Mouse (Mus musculus) hindbrain, embryonic 16.5 days (tissue): Measurements from ENCODE around the gene Mlxipl. TPM values are rescaled to one million over a fixed set of nuclear protein-coding genes. Genes with fewer than 3 reads are reported as not detected.
A peak's percentile ranks its signal among the peaks of the same experiment; 100 is the strongest.

ENCODE experiments used
- ATAC-seq: fragments of 200-750 bp; cut with Nextera tagmentation; 2 replicates; pipeline ENCODE4 v1.8.0; 2017; ENCODE audit warnings: moderate TSS enrichment, moderate library complexity
- H3K27ac ChIP-seq: fragments of 300-500 bp; sonication (generic); 2 replicates; pipeline ENCODE4 v1.5.1; 2014; ENCODE audit warnings: low read depth, mild to moderate bottlenecking, control low read depth, low read length, moderate library complexity
- H3K27me3 ChIP-seq: fragments of 300-500 bp; sonication (generic); replicated peaks from 2 replicates; pipeline ENCODE4 v1.6.1; 2014; ENCODE audit warnings: low read length; ENCODE audit not compliant: control insufficient read depth, insufficient read depth
- H3K36me3 ChIP-seq: fragments of 300-500 bp; sonication (generic); 2 replicates; pipeline ENCODE4 v1.6.1; 2014; ENCODE audit warnings: mild to moderate bottlenecking, low read length, moderate library complexity, mixed read lengths; ENCODE audit not compliant: control insufficient read depth, insufficient read depth
- H3K4me1 ChIP-seq: fragments of 300-500 bp; sonication (generic); 2 replicates; pipeline ENCODE4 v1.6.1; 2014; ENCODE audit warnings: low read depth, low read length; ENCODE audit not compliant: control insufficient read depth, insufficient read depth
- H3K4me2 ChIP-seq: fragments of 300-500 bp; sonication (generic); 2 replicates; pipeline ENCODE4 v1.6.1; 2014; ENCODE audit warnings: mild to moderate bottlenecking, low read length, control low read depth, moderate library complexity
- H3K4me3 ChIP-seq: fragments of 300-500 bp; sonication (generic); 2 replicates; pipeline ENCODE4 v1.5.1; 2014; ENCODE audit warnings: mild to moderate bottlenecking, low read length, control low read depth, moderate library complexity
- H3K9ac ChIP-seq: fragments of 300-500 bp; sonication (generic); 2 replicates; pipeline ENCODE4 v1.6.1; 2014; ENCODE audit warnings: low read depth, mild to moderate bottlenecking, control low read depth, low read length, moderate library complexity
- H3K9me3 ChIP-seq: fragments of 300-500 bp; sonication (generic); 2 replicates; pipeline ENCODE4 v1.6.1; 2014; ENCODE audit warnings: mild to moderate bottlenecking, low read length, moderate library complexity; ENCODE audit not compliant: control insufficient read depth
- WGBS: fragments of 180-500 bp; shearing (Covaris S2); extraction: QIAGEN DNeasy Blood & Tissue Kit; methylation state at CpG from one replicate; pipeline ENCODE4 v1.1.7; 2014; 5-methylcytosine and 5-hydroxymethylcytosine counted together
- polyA plus RNA-seq: library from polyadenylated mRNA; unstranded; fragments of >200 nt; fragmentation: Nextera tagmentation; extraction: Ambion mirVana; gene quantifications from 2 replicates; pipeline ENCODE4 v1.2.1, GENCODE M21; 2015

Mlxipl gene
- polyA plus RNA-seq, 1 experiment from 2014 or later = 0.84 TPM

DNA sequence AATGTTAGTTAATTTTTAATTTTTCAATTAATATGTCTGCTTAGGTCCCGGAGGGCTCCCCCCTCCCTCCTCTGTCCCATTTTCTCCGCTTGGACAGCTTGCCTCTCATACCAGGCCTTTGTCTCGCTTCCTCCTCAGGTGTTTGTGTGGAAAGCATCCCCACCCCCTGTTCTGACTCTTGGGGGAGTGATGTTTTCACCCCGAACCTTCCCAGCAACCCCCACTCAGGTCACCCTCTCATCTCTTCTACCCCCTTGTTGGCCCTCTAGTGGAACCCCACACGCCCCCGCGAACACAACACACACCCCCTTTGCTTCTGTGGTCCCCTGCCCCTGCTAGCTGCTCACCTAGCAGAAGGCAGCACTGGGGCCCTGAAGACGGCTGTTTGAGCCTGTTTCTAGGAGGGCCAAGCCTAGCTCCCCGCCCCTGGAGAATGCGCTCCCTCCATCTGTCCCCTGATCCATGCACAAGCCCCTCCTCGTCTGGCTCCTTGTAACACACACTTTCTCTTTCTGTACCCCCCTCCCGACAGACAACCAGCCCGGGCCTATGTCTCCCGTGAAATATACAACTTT, 12.7 kb upstream of the Mlxipl start:
- Histone ChIP-seq H3K4me2 (peak overlapping the region; percentile 80), H3K9ac (peak overlapping the region; percentile 87), H3K4me1 (peaks cover 14% of the 10 kb centered on the region), H3K9me3 (no peaks in the 10 kb centered on the region), H3K27me3 (no peaks in the 10 kb centered on the region), H3K27ac (peak overlapping the region; percentile 95), H3K36me3 (peaks cover 6% of the 10 kb centered on the region), H3K4me3 (peak overlapping the region; percentile 64)
- ATAC-seq = peak; percentile 57
- 8% methylated on average over 14 of the region's 14 CpGs for WGBS

- Histone ChIP-seq H3K36me3 (peaks cover 2% of the 10 kb centered on the region; the same call in 1 of the 2 replicates), H3K27me3 (no peaks in the 10 kb centered on the region), H3K4me3 (peak within 1 kb of the TSS; percentile 64), H3K9ac (peak within 1 kb of the TSS; percentile 87), H3K4me1 (peaks cover 14% of the 10 kb centered on the region), H3K9me3 (no peaks in the 10 kb centered on the region), H3K4me2 (peak within 1 kb of the TSS; percentile 80), H3K27ac (peak within 1 kb of the TSS; percentile 95)
- ATAC-seq = peak; percentile 91
- WGBS = under 1% methylated on average over 56 of the region's 83 CpGs
These were observed 11.9 kb upstream of the Mlxipl start, which contains the start of gene Vps37d for GRCm38 (mm10) chr5:135077564-135078481. Gene Vps37d (minus strand): TSS chr5:135078266.

DNA sequence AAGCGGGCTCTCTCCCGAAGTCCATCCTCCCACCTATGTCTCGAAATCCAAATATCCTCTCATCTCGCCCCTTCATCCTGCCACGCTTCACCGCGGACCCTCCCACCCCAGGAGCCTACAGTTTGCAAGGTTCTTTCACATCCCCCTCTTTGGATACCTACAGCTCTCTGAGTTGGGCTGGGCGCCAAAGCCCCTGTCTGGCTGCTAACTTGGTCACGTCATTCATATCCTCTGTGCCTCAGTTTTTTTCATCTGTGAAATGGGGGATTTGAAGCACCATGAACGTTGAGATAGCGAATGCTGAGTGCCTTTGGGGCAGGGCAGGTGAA, 11.2 kb upstream of the Mlxipl start:
- H3K27me3 ChIP-seq = no peaks in the 10 kb centered on the region
- peak overlapping the region; percentile 64 for H3K4me3 ChIP-seq
- H3K36me3 ChIP-seq = 0 out of 2 replicates have a peak, but pooled peaks cover 2% of the 10 kb centered on the region
- no peak; the same call in 1 of the 2 replicates for ATAC-seq
- H3K4me2 ChIP-seq = peak overlapping the region; percentile 80
- H3K9ac ChIP-seq = peak overlapping the region; percentile 87
- WGBS = 2% methylated on average over 9 of the region's 11 CpGs
- H3K4me1 ChIP-seq = peaks cover 14% of the 10 kb centered on the region
- H3K9me3 ChIP-seq = no peaks in the 10 kb centered on the region
- peak overlapping the region; percentile 95; the same call in 1 of the 2 replicates for H3K27ac ChIP-seq

DNA sequence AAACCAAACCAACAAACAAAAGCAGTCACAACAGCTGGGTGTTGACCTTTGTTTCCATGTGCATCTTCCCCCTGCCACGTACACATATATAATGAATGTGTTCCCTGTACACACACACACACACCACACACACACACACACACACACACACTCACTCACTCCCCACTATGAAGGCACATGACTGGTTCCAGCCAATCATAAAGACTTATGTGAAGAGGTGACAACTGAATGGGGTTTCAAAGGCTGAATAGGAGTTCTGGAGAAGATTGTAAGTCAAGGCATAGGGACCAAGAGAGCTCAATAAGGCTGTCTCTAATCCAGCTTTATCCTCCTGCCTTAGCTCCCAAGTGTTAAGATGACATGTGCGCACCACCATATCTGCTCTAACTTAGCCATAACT, 10.1 kb upstream of the Mlxipl start:
- Histone ChIP-seq H3K27me3 (0 out of 2 replicates have a peak, but pooled peaks cover 2% of the 10 kb centered on the region), H3K27ac (no peak overlapping the region), H3K4me1 (peaks cover 11% of the 10 kb centered on the region), H3K9ac (no peak overlapping the region), H3K36me3 (0 out of 2 replicates have a peak, but pooled peaks cover 2% of the 10 kb centered on the region), H3K4me3 (no peak overlapping the region), H3K4me2 (no peak overlapping the region), H3K9me3 (no peaks in the 10 kb centered on the region)
- no peak for ATAC-seq
- 96% methylated on average over 2 of the region's 2 CpGs for WGBS

GRCm38 (mm10) chr5:135080539-135080938, 9.2 kb upstream of the Mlxipl start:
- no peak overlapping the region for H3K9ac ChIP-seq
- WGBS = 92% methylated on average over 5 of the region's 5 CpGs
- no peak overlapping the region for H3K4me3 ChIP-seq
- no peaks in the 10 kb centered on the region for H3K36me3 ChIP-seq
- H3K4me1 ChIP-seq = peaks cover 11% of the 10 kb centered on the region
- H3K9me3 ChIP-seq = no peaks in the 10 kb centered on the region
- 0 out of 2 replicates have a peak, but pooled peaks cover 3% of the 10 kb centered on the region for H3K27me3 ChIP-seq
- no peak overlapping the region for H3K4me2 ChIP-seq
- no peak for ATAC-seq
- no peak overlapping the region for H3K27ac ChIP-seq

DNA sequence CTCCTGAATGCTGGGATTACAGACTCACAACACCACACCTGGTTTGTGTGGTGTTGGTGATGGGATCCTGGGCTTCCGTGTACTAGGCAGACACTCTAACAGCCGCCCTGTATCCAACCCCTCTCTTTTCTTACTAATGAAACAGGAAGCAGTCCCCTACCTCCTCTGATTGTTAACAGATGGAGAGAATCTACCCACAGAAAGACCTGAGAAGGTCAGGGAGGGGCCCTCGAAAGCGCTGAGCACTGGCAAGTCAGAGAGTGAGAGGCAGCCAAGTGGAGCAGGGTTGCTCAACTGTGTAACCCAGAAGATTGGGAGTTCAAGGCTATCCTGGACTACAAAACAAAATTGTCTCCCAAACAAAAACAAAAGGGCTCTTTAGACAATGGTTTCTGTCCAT, 2.8 kb upstream of the Mlxipl start:
- H3K9ac ChIP-seq = no peak overlapping the region
- no peak overlapping the region for H3K4me3 ChIP-seq
- no peaks in the 10 kb centered on the region for H3K4me1 ChIP-seq
- WGBS = 74% methylated on average over 4 of the region's 4 CpGs
- H3K9me3 ChIP-seq = no peaks in the 10 kb centered on the region
- no peaks in the 10 kb centered on the region for H3K36me3 ChIP-seq
- H3K4me2 ChIP-seq = no peak overlapping the region
- H3K27ac ChIP-seq = no peak overlapping the region
- no peak for ATAC-seq
- peaks cover 38% of the 10 kb centered on the region for H3K27me3 ChIP-seq

GRCm38 (mm10) chr5:135100981-135101380, 11.3 kb downstream of the Mlxipl start:
- no peak for ATAC-seq
- 65% methylated on average over 1 of the region's 1 CpGs for WGBS
- no peaks in the 10 kb centered on the region for H3K36me3 ChIP-seq
- H3K4me2 ChIP-seq = no peak overlapping the region
- H3K4me1 ChIP-seq = no peaks in the 10 kb centered on the region
- no peak overlapping the region for H3K27ac ChIP-seq
- peaks cover 13% of the 10 kb centered on the region for H3K27me3 ChIP-seq
- no peaks in the 10 kb centered on the region for H3K9me3 ChIP-seq
- H3K4me3 ChIP-seq = no peak overlapping the region
- no peak overlapping the region for H3K9ac ChIP-seq

DNA sequence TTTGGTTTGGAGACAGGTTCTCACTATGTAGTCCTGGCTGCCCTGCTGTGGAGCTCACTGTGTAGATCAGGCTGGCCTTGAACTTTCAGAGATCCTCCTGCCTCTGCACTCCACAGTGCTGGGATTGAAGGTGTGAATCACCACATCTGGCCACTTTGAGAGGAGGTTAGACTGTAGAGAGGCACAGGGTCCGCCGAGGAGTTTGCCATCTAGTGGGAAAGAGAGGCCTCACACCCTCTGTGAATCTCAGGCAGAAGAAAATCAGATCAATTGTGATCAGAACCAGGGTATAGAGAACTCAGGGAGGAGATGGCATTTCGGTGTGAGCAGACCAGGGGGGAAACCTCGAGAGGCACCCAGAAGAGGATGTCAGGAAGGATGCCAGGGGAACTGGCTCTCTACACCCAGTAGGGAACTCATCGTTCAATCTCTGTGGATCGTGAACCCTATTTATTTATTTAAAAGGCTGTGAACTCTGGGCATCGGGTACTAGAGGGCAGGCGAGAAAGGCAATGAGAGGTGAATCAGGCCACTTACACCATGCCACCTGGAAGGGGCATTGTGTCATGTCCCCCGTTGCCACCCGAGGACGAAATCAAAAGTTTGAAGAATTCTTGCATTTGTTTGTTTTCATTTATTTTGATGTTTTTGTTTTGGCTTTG, 14.4 kb downstream of the Mlxipl start:
- ATAC-seq = no peak
- no peak overlapping the region for H3K9ac ChIP-seq
- H3K27me3 ChIP-seq = peaks cover 38% of the 10 kb centered on the region
- no peaks in the 10 kb centered on the region for H3K9me3 ChIP-seq
- no peak overlapping the region for H3K27ac ChIP-seq
- no peaks in the 10 kb centered on the region for H3K36me3 ChIP-seq
- no peak overlapping the region for H3K4me2 ChIP-seq
- no peak overlapping the region for H3K4me3 ChIP-seq
- H3K4me1 ChIP-seq = peaks cover 11% of the 10 kb centered on the region
- WGBS = 68% methylated on average over 11 of the region's 11 CpGs
